Mouse (Mus musculus) hindbrain, postnatal 0 days (tissue): ENCODE data around the gene Gjb3. TPM values are rescaled to one million over a fixed set of nuclear protein-coding genes. Genes with fewer than 3 reads are reported as not detected.

Source experiments
- ATAC-seq: fragments of 200-750 bp; cut with Nextera tagmentation; 2 replicates; pipeline ENCODE4 v1.8.0; 2017; ENCODE audit warnings: mild to moderate bottlenecking, moderate TSS enrichment, moderate library complexity
- DNase-seq: peaks from one replicate; pipeline ENCODE4 v3.0.0-alpha.2; 2015; ENCODE audit warnings: low spot score
- H3K27ac ChIP-seq: fragments of 300-500 bp; sonication (generic); 2 replicates; pipeline ENCODE4 v1.5.1; 2014; ENCODE audit warnings: mild to moderate bottlenecking
- H3K27me3 ChIP-seq: fragments of 300-500 bp; sonication (generic); 2 replicates; pipeline ENCODE4 v1.6.1; 2014; ENCODE audit warnings: low read length, mixed read lengths; ENCODE audit not compliant: insufficient read depth
- H3K36me3 ChIP-seq: fragments of 300-500 bp; sonication (generic); 2 replicates; pipeline ENCODE4 v1.6.1; 2014; ENCODE audit warnings: low read length, mixed read lengths; ENCODE audit not compliant: insufficient read depth
- H3K4me1 ChIP-seq: fragments of 300-500 bp; sonication (generic); 2 replicates; pipeline ENCODE4 v1.6.1; 2014; ENCODE audit warnings: antibody characterized with exemption, low read length, mixed read lengths; ENCODE audit not compliant: insufficient read depth
- H3K4me2 ChIP-seq: fragments of 300-500 bp; sonication (generic); 2 replicates; pipeline ENCODE4 v1.6.1; 2014; ENCODE audit warnings: low read depth, mild to moderate bottlenecking, low read length, moderate library complexity, mixed read lengths
- H3K4me3 ChIP-seq: fragments of 300-500 bp; sonication (generic); 2 replicates; pipeline ENCODE4 v1.5.1; 2014; ENCODE audit warnings: low read length
- H3K9ac ChIP-seq: fragments of 300-500 bp; sonication (generic); replicated peaks from 2 replicates; pipeline ENCODE4 v1.6.1; 2014; ENCODE audit warnings: mild to moderate bottlenecking, low read length, moderate library complexity, mixed read lengths
- H3K9me3 ChIP-seq: fragments of 300-500 bp; sonication (generic); 2 replicates; pipeline ENCODE4 v1.6.1; 2016; ENCODE audit warnings: low read length, mixed read lengths
- CTCF ChIP-seq: IDR thresholded peaks from 2 replicates; pipeline ENCODE4 v1.5.1; 2016; ENCODE audit warnings: antibody characterized with exemption, control low read depth, low read depth
- WGBS: fragments of 180-500 bp; shearing (Covaris S2); extraction: QIAGEN DNeasy Blood & Tissue Kit; methylation state at CpG from one replicate; pipeline ENCODE4 v1.1.7; 2014; 5-methylcytosine and 5-hydroxymethylcytosine counted together
- polyA plus RNA-seq: library from polyadenylated mRNA; unstranded; fragments of >200 nt; fragmentation: Nextera tagmentation; extraction: Ambion mirVana; gene quantifications from 2 replicates; pipeline ENCODE4 v1.2.1, GENCODE M21; 2015
- total RNA-seq: library from RNA; depleted of rRNA; stranded (reverse); fragments of >200 nt; gene quantifications from 2 replicates; pipeline ENCODE4 v1.2.3, GENCODE M21; 2014

Gjb3 gene
- total and polyA plus RNA-seq, 2 experiments from 2014 or later: 0.21 to 0.59 TPM

- DNase-seq (no peak), ATAC-seq (no peak)
- no peak overlapping the region for H3K4me2 ChIP-seq
- no peaks in the 10 kb centered on the region for H3K9me3 ChIP-seq
- no peak overlapping the region for H3K27ac ChIP-seq
- H3K27me3 ChIP-seq: no peaks in the 10 kb centered on the region
- H3K36me3 ChIP-seq: no peaks in the 10 kb centered on the region
- no peak overlapping the region for H3K9ac ChIP-seq
- 61% methylated on average over 6 of the region's 6 CpGs for WGBS
- H3K4me3 ChIP-seq: no peak overlapping the region
- H3K4me1 ChIP-seq: no peaks in the 10 kb centered on the region
- TF ChIP-seq CTCF: no peak
Observed at GRCm38 (mm10) chr4:127341372-127341771, 10.7 kb upstream of the Gjb3 start.

GRCm38 (mm10) chr4:127337668-127338067 is 7.0 kb upstream of the Gjb3 start:
- 85% methylated on average over 5 of the region's 5 CpGs for WGBS
- H3K4me3 ChIP-seq: no peak overlapping the region
- no peaks in the 10 kb centered on the region for H3K27me3 ChIP-seq
- no peaks in the 10 kb centered on the region for H3K4me1 ChIP-seq
- no peak for ATAC-seq
- H3K4me2 ChIP-seq: no peak overlapping the region
- no peak for TF ChIP-seq CTCF
- no peak overlapping the region for H3K27ac ChIP-seq
- DNase-seq: no peak
- H3K9me3 ChIP-seq: no peaks in the 10 kb centered on the region
- no peaks in the 10 kb centered on the region for H3K36me3 ChIP-seq
- no peak overlapping the region for H3K9ac ChIP-seq

- WGBS: 43% methylated on average over 5 of the region's 5 CpGs
- Histone ChIP-seq H3K36me3 (no peaks in the 10 kb centered on the region), H3K4me3 (no peak overlapping the region), H3K9me3 (no peaks in the 10 kb centered on the region), H3K27ac (no peak overlapping the region), H3K4me1 (no peaks in the 10 kb centered on the region), H3K9ac (no peak overlapping the region), H3K4me2 (no peak overlapping the region), H3K27me3 (peaks cover 18% of the 10 kb centered on the region; the same call in 1 of the 2 replicates)
- ATAC-seq (no peak), DNase-seq (no peak)
- TF ChIP-seq CTCF: no peak
Observed at GRCm38 (mm10) chr4:127334870-127335504, 4.3 kb upstream of the Gjb3 start.

- H3K9ac ChIP-seq: no peak overlapping the region
- no peak overlapping the region for H3K27ac ChIP-seq
- H3K4me3 ChIP-seq: no peak overlapping the region
- H3K27me3 ChIP-seq: peaks cover 20% of the 10 kb centered on the region; the same call in 1 of the 2 replicates
- 0 out of 2 replicates have a peak overlapping the region, but pooled peaks have one; percentile 57 for H3K4me2 ChIP-seq
- 15% methylated on average over 13 of the region's 13 CpGs for WGBS
- DNase-seq: no peak
- no peaks in the 10 kb centered on the region for H3K9me3 ChIP-seq
- H3K4me1 ChIP-seq: no peaks in the 10 kb centered on the region
- no peak for ATAC-seq
- H3K36me3 ChIP-seq: no peaks in the 10 kb centered on the region
- TF ChIP-seq CTCF: no peak
Observed at GRCm38 (mm10) chr4:127331171-127331570, 527 bp upstream of the Gjb3 start.

GRCm38 (mm10) chr4:127329751-127330150 is 893 bp downstream of the Gjb3 start:
- H3K9me3 ChIP-seq: no peaks in the 10 kb centered on the region
- no peak overlapping the region for H3K27ac ChIP-seq
- no peak for DNase-seq
- ATAC-seq: no peak
- H3K9ac ChIP-seq: 0 out of 2 replicates have a peak overlapping the region, but pooled peaks have one; percentile 0
- H3K27me3 ChIP-seq: peaks cover 20% of the 10 kb centered on the region; the same call in 1 of the 2 replicates
- H3K4me2 ChIP-seq: peak overlapping the region; percentile 57
- no peak for TF ChIP-seq CTCF
- H3K4me3 ChIP-seq: peak overlapping the region; percentile 26
- no peaks in the 10 kb centered on the region for H3K4me1 ChIP-seq
- WGBS: 6% methylated on average over 13 of the region's 13 CpGs
- H3K36me3 ChIP-seq: no peaks in the 10 kb centered on the region

- peak; percentile 12 for DNase-seq
- ATAC-seq: no peak
- no peak for TF ChIP-seq CTCF
- Histone ChIP-seq H3K4me1 (no peaks in the 10 kb centered on the region), H3K27me3 (peaks cover 20% of the 10 kb centered on the region; the same call in 1 of the 2 replicates), H3K27ac (no peak overlapping the region), H3K36me3 (no peaks in the 10 kb centered on the region), H3K4me3 (no peak overlapping the region), H3K9ac (no peak overlapping the region), H3K9me3 (no peaks in the 10 kb centered on the region), H3K4me2 (no peak overlapping the region)
- WGBS: 15% methylated on average over 3 of the region's 3 CpGs
Observed at GRCm38 (mm10) chr4:127329046-127329445, 1.6 kb downstream of the Gjb3 start.

- Histone ChIP-seq H3K27me3 (peaks cover 20% of the 10 kb centered on the region; the same call in 1 of the 2 replicates), H3K4me1 (no peaks in the 10 kb centered on the region), H3K4me2 (no peak overlapping the region), H3K9ac (no peak overlapping the region), H3K27ac (no peak overlapping the region), H3K9me3 (no peaks in the 10 kb centered on the region), H3K36me3 (no peaks in the 10 kb centered on the region), H3K4me3 (no peak overlapping the region)
- DNase-seq (no peak), ATAC-seq (no peak)
- WGBS: 76% methylated on average over 7 of the region's 7 CpGs
- no peak for TF ChIP-seq CTCF
Observed at GRCm38 (mm10) chr4:127328378-127328777, 2.3 kb downstream of the Gjb3 start.
